9 mouse cellular contexts compared by ENCODE assay signal in genomic region chr19:56029428-56030281, GRCm38 (mm10).
DNase-seq lines count a peak whose midpoint lies in the region; ATAC-seq and TF ChIP-seq lines count a peak whose summit lies in the region.
"Had no signal": no experiment of that assay in that cellular context is flagged by ENCODE, and none has a peak within 500 bp of the region (broad histone marks: within the 10 kb centered on the region; RNA-seq: fewer than 3 reads in every experiment).

No protein-coding gene starts in this region.

- H3K9me3 ChIP-seq in embryonic facial prominence, embryonic 12.5 days, result no peaks in the 10 kb centered on the region
- peaks cover 12% of the 10 kb centered on the region; the same call in 1 of the 2 replicates for H3K9me3 ChIP-seq in hindbrain, embryonic 14.5 days (ENCODE audit: control insufficient read depth, low read length)
- H3K9me3 ChIP-seq in midbrain, postnatal 0 days (ENCODE audit: low read length), result no peaks in the 10 kb centered on the region

- H3K4me2 ChIP-seq in embryonic facial prominence, embryonic 12.5 days (replicated peaks), result no peak overlapping the region
- H3K4me2 ChIP-seq in hindbrain, embryonic 14.5 days (replicated peaks), result no peak overlapping the region; the same call in 1 of the 2 replicates
- H3K4me2 ChIP-seq in midbrain, postnatal 0 days (ENCODE audit: low read depth, low read length, poor library complexity, severe bottlenecking), result no peak overlapping the region

- peak; percentile 7 for DNase-seq in ovary, postnatal 14 days (ENCODE audit: low spot score)
- DNase-seq in ovary, postnatal 10 days (ENCODE audit: low spot score), result no peak
- peak; percentile 75 for DNase-seq in hindbrain, embryonic 14.5 days (ENCODE audit: low spot score)
- peak; percentile 61 to 80 for DNase-seq in layer of hippocampus, postnatal 36 days
- peak; percentile 88 for DNase-seq in midbrain, postnatal 0 days (ENCODE audit: low spot score)
- DNase-seq in urinary bladder, postnatal 36 days (ENCODE audit: low spot score in 2 of 2), result no peak
- no peak for DNase-seq in spleen, postnatal 10 days (ENCODE audit: low spot score in 2 of 2)

- H3K4me1 ChIP-seq in embryonic facial prominence, embryonic 12.5 days, result peaks cover 14% of the 10 kb centered on the region
- H3K4me1 ChIP-seq in hindbrain, embryonic 14.5 days (replicated peaks; ENCODE audit: control insufficient read depth, insufficient read depth, low read length), result peaks cover 15% of the 10 kb centered on the region
- H3K4me1 ChIP-seq in midbrain, postnatal 0 days (ENCODE audit: insufficient read depth, low read length), result no peaks in the 10 kb centered on the region

- H3K27me3 ChIP-seq in embryonic facial prominence, embryonic 12.5 days, result no peaks in the 10 kb centered on the region
- no peaks in the 10 kb centered on the region for H3K27me3 ChIP-seq in hindbrain, embryonic 14.5 days (ENCODE audit: control insufficient read depth, insufficient read depth, low read length)
- H3K27me3 ChIP-seq in midbrain, postnatal 0 days (ENCODE audit: insufficient read depth, low read length), result no peaks in the 10 kb centered on the region

- ATAC-seq in embryonic facial prominence, embryonic 12.5 days (ENCODE audit: insufficient number of reproducible peaks, insufficient read depth, low FRiP score, low TSS enrichment), result peak; percentile 72; the same call in 1 of the 2 replicates
- ATAC-seq in hindbrain, embryonic 14.5 days (ENCODE audit: low FRiP score), result peak; percentile 92
- peak; percentile 91 for ATAC-seq in midbrain, postnatal 0 days (ENCODE audit: low FRiP score)

- H3K36me3 ChIP-seq in embryonic facial prominence, embryonic 12.5 days, result no peaks in the 10 kb centered on the region
- H3K36me3 ChIP-seq in hindbrain, embryonic 14.5 days (replicated peaks; ENCODE audit: control insufficient read depth, insufficient read depth), result no peaks in the 10 kb centered on the region
- no peaks in the 10 kb centered on the region for H3K36me3 ChIP-seq in midbrain, postnatal 0 days (ENCODE audit: insufficient read depth, low read length)

- no peak overlapping the region for H3K9ac ChIP-seq in embryonic facial prominence, embryonic 12.5 days
- H3K9ac ChIP-seq in hindbrain, embryonic 14.5 days, result peak overlapping the region; percentile 43
- no peak overlapping the region for H3K9ac ChIP-seq in midbrain, postnatal 0 days (replicated peaks; ENCODE audit: low read length, poor library complexity, severe bottlenecking)
- H3K9ac ChIP-seq: liver, embryonic 14.5 days had no signal

- no peak for TF ChIP-seq CTCF in midbrain, postnatal 0 days (IDR thresholded peaks at IDR 0.05)

- 20% methylated on average over 21 of the region's 21 CpGs for WGBS in embryonic facial prominence, embryonic 12.5 days
- WGBS in hindbrain, embryonic 14.5 days, result 7% methylated on average over 21 of the region's 21 CpGs
- 19% methylated on average over 21 of the region's 21 CpGs for WGBS in midbrain, postnatal 0 days

- no peak overlapping the region for H3K4me3 ChIP-seq in embryonic facial prominence, embryonic 12.5 days
- H3K4me3 ChIP-seq in hindbrain, embryonic 14.5 days (replicated peaks; ENCODE audit: low read length), result no peak overlapping the region
- no peak overlapping the region for H3K4me3 ChIP-seq in midbrain, postnatal 0 days (ENCODE audit: low read depth, low read length)

- H3K27ac ChIP-seq in embryonic facial prominence, embryonic 12.5 days, result peak overlapping the region; percentile 86
- H3K27ac ChIP-seq in hindbrain, embryonic 14.5 days, result peak overlapping the region; percentile 71
- peak overlapping the region; percentile 12; the same call in 1 of the 2 replicates for H3K27ac ChIP-seq in midbrain, postnatal 0 days (ENCODE audit: low read depth, low read length)
- H3K27ac ChIP-seq: liver, embryonic 14.5 days had no signal

Comparison
In these comparisons a context has a peak if more than half of its experiments do, and no peak if none do; other contexts are left out.
1. DNase-seq: peak in ovary, postnatal 14 days (single experiment), hindbrain, embryonic 14.5 days (single experiment), layer of hippocampus, postnatal 36 days (2 of 2) and midbrain, postnatal 0 days (single experiment); none in ovary, postnatal 10 days (single experiment), urinary bladder, postnatal 36 days (0 of 2) and spleen, postnatal 10 days (0 of 2).
2. H3K27ac ChIP-seq: peak in every context shown above with its lines; median percentile 86 in embryonic facial prominence, embryonic 12.5 days; 71 in hindbrain, embryonic 14.5 days; 12 in midbrain, postnatal 0 days.
3. Peak in every context shown above with its lines, with median percentiles within 50 percentile points of each other: ATAC-seq.